Mouse (Mus musculus) myocyte (in vitro differentiated cells): ENCODE measurements around the gene Cfdp1. TPM values are rescaled to one million over a fixed set of nuclear protein-coding genes. Genes with fewer than 3 reads are reported as not detected.

Experiments used
- H3K27me3 ChIP-seq: one replicate; pipeline ENCODE4 v1.6.1; 2011; ENCODE audit not compliant: control insufficient read depth, insufficient read depth, insufficient read length
- H3K36me3 ChIP-seq: one replicate; pipeline ENCODE4 v1.6.1; 2011; ENCODE audit not compliant: control insufficient read depth, insufficient read depth
- H3K4me2 ChIP-seq: one replicate; pipeline ENCODE4 v1.6.1; 2011; ENCODE audit warnings: low read depth, control low read depth
- H3K4me3 ChIP-seq: one replicate; pipeline ENCODE4 v1.5.1; 2011; ENCODE audit warnings: mild to moderate bottlenecking, control low read depth, moderate library complexity
- H3K79me2 ChIP-seq: one replicate; pipeline ENCODE4 v1.6.1; 2011; ENCODE audit not compliant: control insufficient read depth, insufficient read depth
- H3ac ChIP-seq: one replicate; pipeline ENCODE4 v1.6.1; 2011; ENCODE audit not compliant: control insufficient read depth, insufficient read length
- CEBPB ChIP-seq: IDR thresholded peaks from 2 replicates; pipeline ENCODE4 v1.6.1; 2011; ENCODE audit warnings: mild to moderate bottlenecking, moderate library complexity; ENCODE audit not compliant: poor library complexity, insufficient read depth, severe bottlenecking
- E2F4 ChIP-seq: IDR thresholded peaks from one replicate; pipeline ENCODE4 v1.6.1; 2011; ENCODE audit warnings: mild to moderate bottlenecking, control low read depth, moderate library complexity; ENCODE audit not compliant: insufficient read depth
- MAX ChIP-seq: IDR thresholded peaks from one replicate; pipeline ENCODE4 v1.6.1; 2011; ENCODE audit warnings: low read depth, mild to moderate bottlenecking, control low read depth
- MYOD1 ChIP-seq, 3 experiments: IDR thresholded peaks; one replicate each; pipeline ENCODE4 v1.6.1; 2011; ENCODE audit warnings: control low read depth in 2 of 3, low read depth in 2 of 3, mild to moderate bottlenecking in 2 of 3, moderate library complexity in 1 of 3; ENCODE audit not compliant: insufficient read length in 2 of 3, control insufficient read depth in 1 of 3
- MYOG ChIP-seq, 3 experiments: IDR thresholded peaks; one replicate each; pipeline ENCODE4 v1.6.1; 2011; ENCODE audit warnings: control low read depth in 2 of 3, low read depth in 2 of 3, mild to moderate bottlenecking in 2 of 3; ENCODE audit not compliant: insufficient read length in 2 of 3, control insufficient read depth in 1 of 3, insufficient read depth in 1 of 3
- POLR2A ChIP-seq: IDR thresholded peaks from one replicate; pipeline ENCODE4 v1.6.1; 2011; ENCODE audit warnings: low read depth, mild to moderate bottlenecking, control low read depth, moderate library complexity; ENCODE audit not compliant: insufficient read length
- POLR2AphosphoS2 ChIP-seq: IDR thresholded peaks from one replicate; pipeline ENCODE4 v1.6.1; 2011; ENCODE audit warnings: low read depth, control low read depth; ENCODE audit not compliant: insufficient read length
- REST ChIP-seq: IDR thresholded peaks from one replicate; pipeline ENCODE4 v1.6.1; 2011; ENCODE audit warnings: mild to moderate bottlenecking, control low read depth, moderate library complexity; ENCODE audit not compliant: insufficient read depth, insufficient read length
- SRF ChIP-seq: IDR thresholded peaks from one replicate; pipeline ENCODE4 v1.6.1; 2011; ENCODE audit warnings: low read depth; ENCODE audit not compliant: control insufficient read depth, insufficient read length
- TCF12 ChIP-seq: IDR thresholded peaks from one replicate; pipeline ENCODE4 v1.6.1; 2011; ENCODE audit warnings: mild to moderate bottlenecking, control low read depth; ENCODE audit not compliant: poor library complexity, insufficient read depth, severe bottlenecking
- TCF3 ChIP-seq: IDR thresholded peaks from one replicate; pipeline ENCODE4 v1.6.1; 2011; ENCODE audit warnings: low read depth, control low read depth; ENCODE audit not compliant: insufficient read length
- USF1 ChIP-seq: IDR thresholded peaks from one replicate; pipeline ENCODE4 v1.6.1; 2011; ENCODE audit warnings: low read depth, mild to moderate bottlenecking, control low read depth, moderate library complexity
- polyA plus RNA-seq: library from polyadenylated mRNA; unstranded; fragments of >200 nt; fragmentation: generic; extraction: Trizol; gene quantifications from one replicate; pipeline ENCODE4 v1.2.1, GENCODE M21; 2012; ENCODE audit warnings: missing spikeins

Gene Cfdp1
- polyA plus RNA-seq, 1 experiment = 44.9 TPM

DNA sequence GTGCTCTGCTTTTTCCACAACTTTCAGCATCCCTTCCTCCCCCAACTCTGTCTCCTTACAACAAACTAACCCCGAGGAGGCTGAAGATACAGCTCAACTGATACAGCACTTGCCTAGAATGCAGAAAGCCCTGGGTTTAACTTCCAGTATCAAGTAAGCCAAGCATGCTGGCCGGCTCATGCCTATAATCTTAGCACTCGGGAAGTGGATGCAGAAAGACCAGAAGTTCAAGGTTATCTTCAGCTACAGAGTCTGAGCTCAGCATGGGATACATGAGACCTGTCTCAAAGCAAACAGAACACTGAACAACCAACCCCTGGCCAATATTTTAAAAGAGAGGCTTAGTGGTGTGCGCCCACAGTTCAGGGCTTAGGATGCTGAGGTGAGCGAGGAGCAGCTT lies 66.0 kb downstream of the Cfdp1 start:
- Histone ChIP-seq H3K4me2 (no peak overlapping the region), H3ac (no peak overlapping the region), H3K36me3 (no peaks in the 10 kb centered on the region)

DNA sequence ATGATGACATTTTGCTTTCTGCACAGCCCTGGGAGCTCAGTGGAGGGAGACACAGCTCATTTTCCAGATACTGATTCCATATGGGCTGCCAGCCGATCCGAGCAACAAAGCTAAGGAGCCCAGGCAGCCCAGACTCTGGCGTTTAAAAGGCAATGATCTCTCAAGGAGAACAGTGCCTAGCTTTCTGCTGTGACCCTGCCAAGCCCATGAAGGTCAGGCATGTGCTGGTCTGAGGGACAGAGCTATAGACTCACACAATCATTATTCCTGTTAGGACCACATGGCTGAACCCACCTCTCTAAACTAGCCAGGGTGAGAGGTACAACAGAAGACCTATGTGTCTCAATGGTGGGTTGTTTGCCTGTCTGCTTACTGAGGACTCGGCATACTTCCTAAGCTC lies 66.4 kb downstream of the Cfdp1 start:
- H3K27me3 ChIP-seq = no peaks in the 10 kb centered on the region
- no peak overlapping the region for H3K4me3 ChIP-seq
- peaks cover 4% of the 10 kb centered on the region for H3K79me2 ChIP-seq
- H3K36me3 ChIP-seq = no peaks in the 10 kb centered on the region
- no peak for TF ChIP-seq MYOG (IDR thresholded peaks at IDR 0.05; ENCODE audit: control insufficient read depth in 1 of 3, insufficient read depth in 1 of 3, insufficient read length in 2 of 3, low read depth in 2 of 3)
- TF ChIP-seq E2F4 = no peak
- TF ChIP-seq USF1 = no peak
- no peak for TF ChIP-seq POLR2AphosphoS2
- TF ChIP-seq CEBPB = no peak
- no peak for TF ChIP-seq MAX
- no peak for TF ChIP-seq TCF12
- H3ac ChIP-seq = no peak overlapping the region
- H3K4me2 ChIP-seq = no peak overlapping the region

More for the DNA sequence above, 66.0 kb downstream of the Cfdp1 start:
- TF ChIP-seq SRF (no peak), CEBPB (no peak), TCF12 (no peak), E2F4 (no peak), TCF3 (no peak), MYOG (IDR thresholded peaks at IDR 0.05; ENCODE audit: control insufficient read depth in 1 of 3, insufficient read depth in 1 of 3, insufficient read length in 2 of 3, low read depth in 2 of 3) (no peak), REST (no peak), MAX (no peak)
- no peak overlapping the region for H3K4me3 ChIP-seq
- H3K79me2 ChIP-seq = peaks cover 3% of the 10 kb centered on the region
- no peaks in the 10 kb centered on the region for H3K27me3 ChIP-seq

DNA sequence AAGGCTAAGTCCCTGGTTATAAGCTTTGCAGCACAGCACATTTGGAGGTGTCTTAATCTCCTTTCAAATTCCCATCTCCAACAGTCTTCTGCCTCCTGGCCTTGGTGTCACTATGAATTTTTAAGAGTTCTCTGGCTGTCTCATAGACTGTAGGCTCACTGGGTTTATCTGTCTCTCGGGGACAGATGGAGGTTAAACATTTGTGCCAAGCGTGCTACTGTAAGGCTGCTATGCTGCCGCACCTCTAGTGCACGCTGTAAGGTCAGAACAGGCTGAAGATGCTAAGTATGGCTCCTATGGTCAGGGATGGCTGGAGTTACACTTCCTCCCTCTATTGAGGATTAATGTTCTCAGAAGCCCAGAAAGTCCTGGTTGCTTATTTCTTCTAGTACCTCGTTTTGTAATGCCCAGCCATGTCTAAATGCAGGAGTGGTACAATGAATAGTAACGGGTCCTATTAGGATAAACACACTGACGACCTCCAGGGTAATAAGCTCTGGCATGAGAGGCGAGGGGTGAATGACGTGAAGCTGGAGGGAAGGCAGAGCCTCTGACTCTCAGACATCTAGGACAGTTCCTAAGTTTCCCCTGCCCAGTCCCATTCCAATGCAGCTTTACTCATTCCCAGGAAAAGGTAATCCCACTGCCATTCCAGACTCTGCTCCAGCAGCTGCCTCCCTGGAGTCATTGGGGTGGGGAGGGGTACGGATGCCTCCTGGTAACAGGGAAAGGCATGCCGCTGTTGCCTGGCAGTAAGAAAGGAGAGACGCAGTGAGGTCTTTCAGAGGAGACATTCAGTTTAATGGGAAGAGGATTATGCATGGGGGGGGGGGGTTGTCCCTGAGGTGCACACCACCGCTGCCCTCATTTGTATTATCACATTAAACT lies 67.1 kb downstream of the Cfdp1 start:
- H3K36me3 ChIP-seq = no peaks in the 10 kb centered on the region
- H3K79me2 ChIP-seq = peaks cover 4% of the 10 kb centered on the region
- no peaks in the 10 kb centered on the region for H3K27me3 ChIP-seq
- no peak overlapping the region for H3K4me2 ChIP-seq
- H3ac ChIP-seq = no peak overlapping the region
- TF ChIP-seq POLR2AphosphoS2 = no peak
- TF ChIP-seq CEBPB = no peak
- TF ChIP-seq USF1 = no peak
- TF ChIP-seq TCF3 = no peak
- no peak for TF ChIP-seq MYOD1 (IDR thresholded peaks at IDR 0.05; ENCODE audit: control insufficient read depth in 1 of 3, insufficient read length in 2 of 3, low read depth in 2 of 3)
- no peak for TF ChIP-seq E2F4
- no peak for TF ChIP-seq TCF12
- no peak for TF ChIP-seq SRF
- no peak for TF ChIP-seq MYOG (IDR thresholded peaks at IDR 0.05; ENCODE audit: control insufficient read depth in 1 of 3, insufficient read depth in 1 of 3, insufficient read length in 2 of 3, low read depth in 2 of 3)
- TF ChIP-seq REST = no peak
- no peak for TF ChIP-seq POLR2A
- H3K4me3 ChIP-seq = no peak overlapping the region

DNA sequence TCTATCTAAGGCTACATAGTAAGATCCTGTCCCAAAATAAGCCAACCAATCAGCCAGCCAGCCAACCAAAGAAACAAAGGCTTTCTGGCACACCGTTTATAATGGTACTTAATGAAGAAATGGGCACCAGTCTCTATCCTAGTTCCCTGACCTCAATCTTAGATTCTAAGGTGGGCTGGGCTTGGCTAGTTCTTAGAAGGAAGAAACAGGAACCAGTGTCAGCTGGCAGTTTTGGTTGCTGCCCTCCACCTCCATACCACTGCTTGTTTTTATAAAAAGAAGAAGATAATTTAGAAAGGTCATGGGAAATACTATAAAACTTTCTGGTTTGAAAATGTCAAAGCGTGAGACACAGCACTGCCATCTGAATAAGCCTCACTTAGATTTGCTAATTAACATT lies 68.0 kb downstream of the Cfdp1 start:
- no peak overlapping the region for H3K4me3 ChIP-seq
- no peak overlapping the region for H3K4me2 ChIP-seq
- no peak overlapping the region for H3ac ChIP-seq
- no peaks in the 10 kb centered on the region for H3K27me3 ChIP-seq
- no peaks in the 10 kb centered on the region for H3K36me3 ChIP-seq
- TF ChIP-seq E2F4 (no peak), MYOD1 (IDR thresholded peaks at IDR 0.05; ENCODE audit: control insufficient read depth in 1 of 3, insufficient read length in 2 of 3, low read depth in 2 of 3) (no peak), REST (no peak), POLR2AphosphoS2 (no peak), MYOG (IDR thresholded peaks at IDR 0.05; ENCODE audit: control insufficient read depth in 1 of 3, insufficient read depth in 1 of 3, insufficient read length in 2 of 3, low read depth in 2 of 3) (no peak), CEBPB (no peak), TCF12 (no peak), POLR2A (no peak), MAX (no peak), SRF (no peak), USF1 (no peak), TCF3 (no peak)
- peaks cover 4% of the 10 kb centered on the region for H3K79me2 ChIP-seq

DNA sequence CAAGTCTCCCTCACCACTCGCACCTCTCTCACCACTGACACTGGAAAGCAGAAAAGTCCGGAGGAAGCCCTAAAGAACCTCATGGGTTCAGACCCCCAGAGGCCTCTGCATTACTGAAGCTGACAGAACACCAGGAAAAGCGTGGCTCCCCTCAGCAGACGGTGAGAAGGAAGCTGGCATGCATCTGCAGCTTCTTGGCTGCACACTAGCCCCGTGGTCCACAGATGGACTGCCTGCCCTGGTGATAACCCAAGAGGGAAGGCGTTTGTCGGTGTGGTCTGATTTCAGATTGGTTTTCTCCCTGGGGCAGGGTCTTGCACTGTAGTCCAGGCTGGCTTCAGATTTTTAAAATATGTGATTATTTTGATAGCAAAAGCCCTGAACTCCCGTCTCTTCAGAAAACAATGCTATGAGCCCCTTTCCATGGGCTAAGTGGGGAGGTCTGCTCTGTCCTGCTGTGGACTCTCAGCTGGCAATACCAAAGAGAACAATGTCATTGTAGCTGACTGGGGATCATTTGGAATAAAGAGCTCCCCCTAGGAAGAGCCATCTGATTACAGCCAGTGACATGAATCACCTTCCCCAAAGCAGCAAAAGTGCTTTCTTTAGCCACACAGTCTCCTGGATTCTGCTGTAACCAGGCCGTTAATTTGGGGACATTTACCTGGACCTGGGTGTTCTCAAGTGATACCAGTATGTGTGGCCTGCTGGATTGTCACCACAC lies 71.3 kb downstream of the Cfdp1 start:
- TF ChIP-seq REST (no peak), CEBPB (no peak), TCF3 (no peak), MYOD1 (IDR thresholded peaks at IDR 0.05; ENCODE audit: control insufficient read depth in 1 of 3, insufficient read length in 2 of 3, low read depth in 2 of 3) (no peak), POLR2AphosphoS2 (no peak), POLR2A (no peak), USF1 (no peak), MAX (no peak), E2F4 (no peak), MYOG (IDR thresholded peaks at IDR 0.05; ENCODE audit: control insufficient read depth in 1 of 3, insufficient read depth in 1 of 3, insufficient read length in 2 of 3, low read depth in 2 of 3) (no peak), TCF12 (no peak), SRF (no peak)
- Histone ChIP-seq H3ac (no peak overlapping the region), H3K36me3 (no peaks in the 10 kb centered on the region), H3K79me2 (peaks cover 4% of the 10 kb centered on the region), H3K4me3 (no peak overlapping the region), H3K4me2 (no peak overlapping the region), H3K27me3 (no peaks in the 10 kb centered on the region)
